Mouse (Mus musculus) kidney, embryonic 16.5 days (tissue): ENCODE results near the gene Rtl10. TPM values are rescaled to one million over a fixed set of nuclear protein-coding genes. Genes with fewer than 3 reads are reported as not detected.

Source experiments
- ATAC-seq: fragments of 200-750 bp; cut with Nextera tagmentation; 2 replicates; pipeline ENCODE4 v1.8.0; 2017; ENCODE audit warnings: moderate TSS enrichment; ENCODE audit not compliant: low FRiP score, low TSS enrichment
- H3K27ac ChIP-seq: fragments of 300-500 bp; sonication (generic); 2 replicates; pipeline ENCODE4 v1.5.1; 2014; ENCODE audit warnings: low read length
- H3K27me3 ChIP-seq: fragments of 300-500 bp; sonication (generic); 2 replicates; pipeline ENCODE4 v1.6.1; 2014; ENCODE audit warnings: low read length, control low read depth, mixed read lengths; ENCODE audit not compliant: insufficient read depth
- H3K36me3 ChIP-seq: fragments of 300-500 bp; sonication (generic); 2 replicates; pipeline ENCODE4 v1.6.1; 2014; ENCODE audit warnings: low read length, control low read depth, mixed read lengths; ENCODE audit not compliant: insufficient read depth
- H3K4me1 ChIP-seq: fragments of 300-500 bp; sonication (generic); 2 replicates; pipeline ENCODE4 v1.6.1; 2014; ENCODE audit warnings: low read length, control low read depth, mixed read lengths; ENCODE audit not compliant: insufficient read depth
- H3K4me2 ChIP-seq: fragments of 300-500 bp; sonication (generic); replicated peaks from 2 replicates; pipeline ENCODE4 v1.6.1; 2014; ENCODE audit warnings: low read depth, low read length
- H3K4me3 ChIP-seq: fragments of 300-500 bp; sonication (generic); 2 replicates; pipeline ENCODE4 v1.5.1; 2014; ENCODE audit warnings: mild to moderate bottlenecking, low read length
- H3K9ac ChIP-seq: fragments of 300-500 bp; sonication (generic); replicated peaks from 2 replicates; pipeline ENCODE4 v1.6.1; 2014; ENCODE audit warnings: low read length
- H3K9me3 ChIP-seq: fragments of 300-500 bp; sonication (generic); 2 replicates; pipeline ENCODE4 v1.6.1; 2016; ENCODE audit warnings: low read length, control low read depth
- WGBS: fragments of 180-500 bp; shearing (Covaris S2); extraction: QIAGEN DNeasy Blood & Tissue Kit; methylation state at CpG from one replicate; pipeline ENCODE4 v1.1.7; 2014; 5-methylcytosine and 5-hydroxymethylcytosine counted together
- polyA plus RNA-seq: library from polyadenylated mRNA; unstranded; fragments of >200 nt; fragmentation: Nextera tagmentation; extraction: Ambion mirVana; gene quantifications from 2 replicates; pipeline ENCODE4 v1.2.1, GENCODE M21; 2015

The Rtl10 gene
- polyA plus RNA-seq, 1 experiment from 2014 or later, result 4.3 TPM

GRCm38 (mm10) chr16:18497865-18498515, 711 bp upstream of the Rtl10 start:
- Histone ChIP-seq H3K4me2 (peak overlapping the region; percentile 89), H3K9me3 (no peaks in the 10 kb centered on the region), H3K27me3 (no peaks in the 10 kb centered on the region), H3K9ac (peak overlapping the region; percentile 74), H3K27ac (peak overlapping the region; percentile 90), H3K4me3 (peak overlapping the region; percentile 62), H3K4me1 (peaks cover 18% of the 10 kb centered on the region), H3K36me3 (peaks cover 9% of the 10 kb centered on the region)
- peak; percentile 57; the same call in 1 of the 2 replicates for ATAC-seq
- WGBS, result 2% methylated on average over 6 of the region's 6 CpGs

GRCm38 (mm10) chr16:18498996-18499395, 295 bp downstream of the Rtl10 start:
- H3K36me3 ChIP-seq, result peaks cover 10% of the 10 kb centered on the region
- ATAC-seq, result no peak
- no peak overlapping the region for H3K27ac ChIP-seq
- no peaks in the 10 kb centered on the region for H3K27me3 ChIP-seq
- H3K4me1 ChIP-seq, result peaks cover 18% of the 10 kb centered on the region
- H3K4me3 ChIP-seq, result peak overlapping the region; percentile 62
- peak overlapping the region; percentile 74 for H3K9ac ChIP-seq
- H3K4me2 ChIP-seq, result peak overlapping the region; percentile 89
- WGBS, result under 1% methylated on average over 24 of the region's 24 CpGs
- no peaks in the 10 kb centered on the region for H3K9me3 ChIP-seq

- H3K9me3 ChIP-seq, result no peaks in the 10 kb centered on the region
- H3K27me3 ChIP-seq, result no peaks in the 10 kb centered on the region
- H3K9ac ChIP-seq, result no peak overlapping the region
- 92% methylated on average over 6 of the region's 6 CpGs for WGBS
- H3K4me2 ChIP-seq, result no peak overlapping the region
- H3K4me3 ChIP-seq, result no peak overlapping the region
- H3K36me3 ChIP-seq, result peaks cover 11% of the 10 kb centered on the region
- ATAC-seq, result no peak
- peaks cover 18% of the 10 kb centered on the region for H3K4me1 ChIP-seq
- no peak overlapping the region for H3K27ac ChIP-seq
Measured at GRCm38 (mm10) chr16:18501531-18501930, 2.8 kb downstream of the Rtl10 start.

- Histone ChIP-seq H3K27ac (no peak overlapping the region), H3K9ac (no peak overlapping the region), H3K36me3 (peaks cover 11% of the 10 kb centered on the region), H3K9me3 (no peaks in the 10 kb centered on the region), H3K4me1 (peaks cover 12% of the 10 kb centered on the region), H3K4me3 (no peak overlapping the region), H3K4me2 (no peak overlapping the region), H3K27me3 (no peaks in the 10 kb centered on the region)
- ATAC-seq, result no peak
- 89% methylated on average over 14 of the region's 14 CpGs for WGBS
Measured at GRCm38 (mm10) chr16:18503566-18504342, 5.1 kb downstream of the Rtl10 start.

- H3K4me1 ChIP-seq, result no peaks in the 10 kb centered on the region
- H3K36me3 ChIP-seq, result peaks cover 3% of the 10 kb centered on the region
- H3K9ac ChIP-seq, result no peak overlapping the region
- no peak overlapping the region for H3K4me3 ChIP-seq
- no peak overlapping the region for H3K4me2 ChIP-seq
- 88% methylated on average over 3 of the region's 3 CpGs for WGBS
- ATAC-seq, result no peak
- no peaks in the 10 kb centered on the region for H3K27me3 ChIP-seq
- no peaks in the 10 kb centered on the region for H3K9me3 ChIP-seq
- H3K27ac ChIP-seq, result no peak overlapping the region
Measured at GRCm38 (mm10) chr16:18506524-18507199, 8.0 kb downstream of the Rtl10 start.

- H3K27ac ChIP-seq, result no peak overlapping the region
- H3K36me3 ChIP-seq, result peaks cover 2% of the 10 kb centered on the region; the same call in 1 of the 2 replicates
- H3K27me3 ChIP-seq, result no peaks in the 10 kb centered on the region
- peak; percentile 44; the same call in 1 of the 2 replicates for ATAC-seq
- H3K9me3 ChIP-seq, result no peaks in the 10 kb centered on the region
- no peak overlapping the region for H3K4me3 ChIP-seq
- H3K9ac ChIP-seq, result no peak overlapping the region
- no peaks in the 10 kb centered on the region for H3K4me1 ChIP-seq
- 9% methylated on average over 1 of the region's 1 CpGs for WGBS
- H3K4me2 ChIP-seq, result no peak overlapping the region
Measured at GRCm38 (mm10) chr16:18507200-18507549, 8.5 kb downstream of the Rtl10 start.

- Histone ChIP-seq H3K4me2 (no peak overlapping the region), H3K9me3 (peaks cover 4% of the 10 kb centered on the region; the same call in 1 of the 2 replicates), H3K36me3 (no peaks in the 10 kb centered on the region), H3K27ac (no peak overlapping the region), H3K9ac (no peak overlapping the region), H3K4me1 (peaks cover 4% of the 10 kb centered on the region; the same call in 1 of the 2 replicates), H3K4me3 (no peak overlapping the region), H3K27me3 (no peaks in the 10 kb centered on the region)
- ATAC-seq, result 0 out of 2 replicates have a peak, but pooled peaks have one; percentile 27
- WGBS, result 65% methylated on average over 5 of the region's 5 CpGs
Measured at GRCm38 (mm10) chr16:18511741-18512140, 13.0 kb downstream of the Rtl10 start.

- H3K36me3 ChIP-seq, result no peaks in the 10 kb centered on the region
- H3K4me2 ChIP-seq, result no peak overlapping the region
- H3K4me3 ChIP-seq, result no peak overlapping the region
- no peak overlapping the region for H3K27ac ChIP-seq
- peaks cover 4% of the 10 kb centered on the region; the same call in 1 of the 2 replicates for H3K9me3 ChIP-seq
- H3K27me3 ChIP-seq, result no peaks in the 10 kb centered on the region
- ATAC-seq, result no peak
- H3K9ac ChIP-seq, result no peak overlapping the region
- 54% methylated on average over 6 of the region's 6 CpGs for WGBS
- H3K4me1 ChIP-seq, result peaks cover 4% of the 10 kb centered on the region; the same call in 1 of the 2 replicates
Measured at GRCm38 (mm10) chr16:18513508-18513907, 14.8 kb downstream of the Rtl10 start.

GRCm38 (mm10) chr16:18518091-18518490, 19.4 kb downstream of the Rtl10 start:
- Histone ChIP-seq H3K4me3 (no peak overlapping the region), H3K27ac (no peak overlapping the region), H3K4me2 (no peak overlapping the region), H3K9me3 (peaks cover 4% of the 10 kb centered on the region; the same call in 1 of the 2 replicates), H3K4me1 (peaks cover 4% of the 10 kb centered on the region; the same call in 1 of the 2 replicates), H3K27me3 (no peaks in the 10 kb centered on the region), H3K9ac (no peak overlapping the region), H3K36me3 (no peaks in the 10 kb centered on the region)
- ATAC-seq, result no peak
